Mouse (Mus musculus): Measurements from ENCODE around the gene Rnf183.
A peak's percentile ranks its signal among the peaks of the same experiment; 100 is the strongest.
"Not testable (repeated sequence)": the region's sequence is repeated elsewhere in the genome, so short reads cannot be mapped to it uniquely, and the experiment has no call there.

The Rnf183 gene

DNA sequence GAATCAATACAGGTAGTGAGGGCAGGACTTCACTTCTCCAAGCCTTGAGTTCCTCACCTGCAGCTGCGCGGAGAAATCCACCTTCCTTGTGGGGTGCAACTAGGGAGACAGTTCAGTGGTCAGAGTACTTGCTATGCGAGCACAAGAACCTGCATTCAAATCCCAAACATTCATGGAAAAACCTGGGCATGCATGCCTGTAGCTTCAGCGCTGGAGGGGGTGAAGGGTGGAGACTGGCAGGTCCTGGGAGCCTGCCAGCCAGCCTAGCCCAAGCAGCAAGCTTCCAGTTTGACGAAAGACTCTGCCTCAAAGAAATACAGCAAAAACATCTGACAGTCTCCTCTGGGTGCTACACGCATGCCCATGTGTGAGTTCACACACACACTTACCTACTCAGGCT lies at the start of gene Rnf183:
Gene Rnf183 (minus strand): TSS at position 172 of the 400 bp plus-strand sequence.
- DNase-seq (ENCODE audit: low spot score in 2 of 2), result no peak

DNA sequence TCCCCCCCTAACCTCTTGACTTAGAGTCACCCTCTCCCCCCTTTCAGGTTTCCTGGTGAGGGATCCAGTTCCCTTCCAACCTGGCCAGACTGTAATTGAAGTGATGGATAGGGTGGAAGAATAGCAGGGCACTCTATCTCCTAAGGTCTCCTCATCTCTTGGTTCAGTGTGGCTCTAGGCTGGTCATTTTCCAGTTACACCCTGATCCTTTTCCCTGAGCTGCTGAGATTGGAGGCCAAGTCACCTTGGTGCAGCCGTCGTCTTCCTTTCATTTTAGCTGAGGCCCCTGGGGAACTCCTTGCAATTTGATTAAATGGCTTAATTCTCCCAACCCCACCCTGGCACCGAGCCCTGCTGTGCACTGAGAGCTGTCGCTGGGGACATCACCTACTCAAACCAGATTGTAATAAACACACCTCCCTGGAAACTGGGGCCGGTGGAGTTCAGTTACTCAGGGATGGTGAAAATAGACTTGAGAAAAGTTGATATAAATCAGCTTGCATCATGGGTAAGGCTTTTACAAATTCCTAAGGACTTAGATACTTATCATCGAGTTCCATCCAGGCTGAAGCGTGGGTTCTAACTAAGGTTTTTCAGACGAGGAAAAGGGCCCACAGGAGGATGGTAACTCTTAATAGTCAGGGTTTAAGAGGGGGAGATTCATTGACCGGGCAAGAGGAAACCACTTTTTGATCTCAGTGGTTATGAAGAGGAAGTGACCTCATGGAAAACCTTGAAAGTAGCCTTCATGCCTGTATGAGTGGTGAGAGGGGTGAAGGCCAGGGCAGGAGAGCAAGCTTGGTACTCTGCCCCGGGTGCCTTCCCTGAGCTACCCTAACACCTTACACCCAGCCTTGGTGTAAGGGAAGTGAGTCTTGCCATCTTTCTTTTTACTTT lies 45.9 kb upstream of the Rnf183 start:
- DNase-seq (ENCODE audit: low spot score in 2 of 2), result no peak

DNA sequence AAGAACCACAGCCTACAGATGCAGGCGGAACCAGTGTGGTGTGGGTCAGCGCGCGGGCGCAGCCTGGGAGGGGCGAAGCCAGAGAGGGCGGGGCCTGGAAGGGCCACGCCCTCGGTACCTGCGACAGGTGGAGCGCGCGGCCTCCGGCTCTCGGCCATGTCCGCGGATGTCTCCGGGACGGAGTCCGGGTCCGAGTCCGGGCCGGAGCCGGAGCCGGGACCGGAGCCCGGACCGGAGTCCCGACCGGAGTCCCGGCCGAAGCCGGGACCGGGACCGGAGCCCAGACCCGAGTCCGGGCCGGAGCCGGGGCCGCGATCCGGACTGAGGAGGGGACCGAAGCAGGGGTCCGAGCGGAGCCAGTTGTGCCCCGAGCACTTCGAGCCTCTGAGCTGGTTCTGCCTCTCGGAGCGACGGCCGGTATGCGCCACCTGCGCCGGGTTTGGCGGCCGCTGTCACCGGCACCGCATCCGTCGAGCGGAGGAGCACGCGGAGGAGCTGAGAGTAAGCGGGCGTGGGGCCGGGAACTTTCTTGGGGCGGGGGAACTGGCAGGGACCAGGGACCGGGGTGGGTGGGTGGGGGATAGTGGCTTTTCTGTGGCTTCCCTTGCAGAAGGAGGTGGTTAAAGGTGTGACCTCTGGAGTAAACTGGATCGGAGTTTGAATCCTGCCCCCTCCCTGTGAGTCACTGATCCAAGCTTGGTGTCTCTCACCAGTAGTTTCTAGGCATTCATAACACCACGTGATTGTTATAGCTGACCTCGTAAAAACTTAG lies 45.1 kb upstream of the Rnf183 start, which contains the start of gene Bspry:
Gene Bspry (plus strand): TSS at position 117 of the 772 bp plus-strand sequence.
- DNase-seq (ENCODE audit: low spot score in 2 of 2), result peak in 1 of 2 experiments; percentile 35

DNA sequence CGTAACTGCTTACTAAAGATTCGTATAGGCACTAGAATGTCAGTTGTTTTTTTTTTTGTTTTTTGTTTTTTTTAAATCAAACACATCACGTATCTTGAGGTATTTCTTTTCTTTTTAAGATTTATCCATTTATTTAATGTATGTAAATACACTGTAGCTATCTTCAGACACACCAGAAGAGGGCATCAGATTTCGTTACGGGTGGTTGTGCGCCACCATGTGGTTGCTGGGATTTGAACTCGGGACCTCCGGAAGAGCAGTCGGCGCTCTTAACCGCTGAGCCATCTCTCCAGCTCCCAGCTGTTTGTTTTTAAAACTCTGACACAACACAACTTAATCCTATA lies 44.5 kb upstream of the Rnf183 start:
- not testable (repeated sequence) for DNase-seq (ENCODE audit: low spot score in 2 of 2)

DNA sequence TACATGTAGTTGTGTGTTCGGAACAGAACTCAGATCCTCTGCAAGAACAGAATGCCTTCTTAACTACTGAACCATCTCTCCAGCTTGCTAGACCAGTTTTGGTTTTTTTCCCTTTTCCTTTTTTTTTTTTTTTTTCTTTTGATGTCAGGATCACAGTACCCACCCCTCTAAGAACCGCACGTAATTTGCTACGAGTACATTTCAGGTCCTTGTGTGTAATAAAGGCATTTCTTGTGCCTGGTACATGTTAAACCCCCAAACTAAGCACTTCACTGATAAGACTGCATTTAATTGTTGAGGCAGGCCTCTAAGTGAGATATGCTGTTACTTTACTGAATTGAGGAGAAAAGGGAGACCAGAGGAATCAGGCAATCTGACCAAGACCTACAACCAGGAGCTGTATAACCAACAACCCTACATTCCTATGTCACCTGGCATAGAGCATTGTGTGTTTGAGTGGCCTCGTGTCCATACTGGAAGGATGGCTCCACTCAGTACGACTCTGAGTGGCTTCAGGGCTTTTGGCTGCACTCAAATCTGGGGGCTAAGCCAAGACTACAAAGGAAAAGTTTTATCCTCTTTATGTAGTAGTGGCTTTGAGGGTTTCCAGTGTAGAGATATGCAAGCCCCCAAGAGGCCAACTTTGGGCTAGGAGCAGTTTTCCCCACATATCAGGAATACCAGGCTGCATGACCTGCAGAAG lies 42.6 kb upstream of the Rnf183 start:
- no peak for DNase-seq (ENCODE audit: low spot score in 2 of 2)

DNA sequence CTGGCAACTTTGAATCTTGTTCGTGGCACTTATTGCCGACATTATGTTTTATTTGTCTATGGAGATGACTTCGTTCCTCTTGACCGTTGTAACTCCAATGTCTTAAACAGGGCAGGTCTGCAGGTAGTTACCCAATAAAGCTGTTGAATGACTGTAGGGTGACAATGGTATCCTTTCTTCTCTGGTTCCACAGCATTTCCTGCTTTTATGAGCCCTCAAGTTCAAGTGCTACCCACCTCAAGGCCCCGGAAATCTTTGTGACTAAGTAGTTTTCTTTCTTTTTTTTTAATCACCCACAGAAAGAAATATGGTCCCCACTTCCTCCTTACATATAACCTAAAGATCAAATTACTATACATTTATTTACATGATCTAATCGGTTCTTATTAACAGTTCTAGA lies 40.7 kb upstream of the Rnf183 start:
- DNase-seq (ENCODE audit: low spot score in 2 of 2), result no peak

DNA sequence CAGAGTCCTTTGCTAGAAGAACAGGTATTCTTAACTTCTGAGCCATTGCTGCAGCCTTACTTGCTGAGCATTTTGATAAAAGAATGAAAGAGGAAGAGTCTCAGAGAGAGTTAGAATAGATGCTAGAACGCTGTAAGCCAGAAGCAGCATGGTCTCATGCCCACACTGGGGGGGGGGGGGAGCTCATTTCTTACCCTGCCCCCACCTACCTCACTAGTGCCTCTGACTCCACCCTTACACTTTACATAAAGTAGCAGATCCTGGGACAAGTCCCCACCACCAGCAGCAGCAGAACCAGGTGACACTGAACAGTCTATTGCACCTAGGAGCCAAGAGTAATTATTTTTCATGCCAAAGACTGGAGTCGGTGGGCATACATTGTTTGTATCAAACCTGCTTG lies 40.1 kb upstream of the Rnf183 start:
- DNase-seq (ENCODE audit: low spot score in 2 of 2), result no peak

DNA sequence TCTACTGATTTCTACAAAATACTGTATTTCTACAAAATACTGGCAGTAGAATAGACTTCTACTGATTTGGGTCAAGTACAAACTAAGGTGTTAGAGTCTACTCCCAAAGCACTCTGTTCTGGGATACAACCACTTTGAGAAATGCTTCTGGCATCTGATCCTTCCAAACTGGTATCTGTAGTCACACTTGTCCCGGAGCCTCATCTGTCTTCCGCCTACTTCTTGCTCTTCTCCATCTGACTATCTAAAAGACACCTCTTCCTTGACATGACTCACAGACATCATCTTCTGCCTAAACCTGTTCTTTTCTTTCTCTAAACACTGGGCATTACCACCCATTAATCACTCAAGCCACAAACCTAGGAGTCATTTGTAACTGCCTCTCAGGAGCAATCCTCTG lies 37.0 kb upstream of the Rnf183 start:
- DNase-seq (ENCODE audit: low spot score in 2 of 2), result no peak

DNA sequence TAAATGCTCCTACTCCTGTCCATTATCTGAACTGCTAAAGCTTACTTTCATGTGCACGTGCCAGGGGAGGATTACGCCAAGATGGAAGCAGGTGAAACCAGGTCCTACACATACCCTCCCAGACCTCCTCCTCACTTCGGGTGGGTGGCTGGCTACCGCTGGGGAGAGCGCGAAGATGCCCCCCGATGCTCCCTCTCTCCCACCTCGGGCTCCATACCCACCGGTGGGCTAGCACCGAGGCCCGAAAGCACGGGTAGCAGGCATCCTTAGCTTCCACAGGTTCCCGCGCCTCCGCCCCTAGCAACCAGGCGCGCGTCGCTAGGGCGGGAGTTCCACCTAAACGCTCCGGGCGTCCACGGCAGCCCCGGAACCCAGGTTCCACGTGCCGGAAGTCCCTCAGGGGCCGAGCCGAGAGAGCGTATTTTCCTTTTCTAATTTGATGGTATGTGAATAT lies 35.6 kb upstream of the Rnf183 start, which contains the start of gene Wdr31:
Gene Wdr31 (minus strand): TSS at position 299 of the 454 bp plus-strand sequence.
- DNase-seq (ENCODE audit: low spot score in 2 of 2), result peak; percentile 69 to 79

DNA sequence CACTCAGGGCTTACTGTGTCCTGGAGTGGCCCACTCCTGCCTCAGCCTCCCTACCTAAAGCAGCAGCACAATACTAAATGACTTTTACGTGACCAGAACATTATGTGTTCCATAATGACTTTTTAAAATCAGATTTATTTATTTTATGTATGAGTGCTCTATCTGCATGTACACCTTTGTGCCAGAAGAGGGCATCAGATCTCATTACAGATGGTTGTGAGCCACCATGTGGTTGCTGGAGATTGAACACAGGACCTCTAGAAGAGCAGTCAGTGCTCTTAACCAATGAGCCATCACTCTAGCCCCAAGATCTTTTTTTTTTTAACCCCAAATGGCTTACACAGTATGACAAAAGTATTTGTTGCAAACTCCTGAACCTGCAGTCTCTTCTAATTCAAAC lies 33.1 kb upstream of the Rnf183 start:
- no peak for DNase-seq (ENCODE audit: low spot score in 2 of 2)

DNA sequence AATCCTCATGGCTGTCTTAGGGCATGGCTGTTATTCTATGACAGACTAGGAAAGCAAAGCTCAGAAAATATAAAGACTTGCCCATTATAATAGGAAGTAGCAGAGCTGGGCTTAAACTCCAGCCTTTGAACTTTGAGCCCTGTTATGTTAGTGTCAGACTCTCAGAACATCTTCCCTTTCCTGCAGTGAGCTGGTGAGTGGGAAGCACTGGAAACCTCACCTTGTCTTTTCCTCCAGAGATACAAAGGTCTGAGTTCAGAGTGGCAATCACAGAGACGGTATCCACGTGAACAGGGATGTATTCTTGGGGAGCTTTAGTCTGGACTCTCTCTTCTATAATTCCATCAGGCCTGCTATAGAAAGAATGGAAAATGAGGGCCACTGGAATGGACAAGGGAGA lies 28.1 kb upstream of the Rnf183 start:
- DNase-seq (ENCODE audit: low spot score in 2 of 2), result no peak

DNA sequence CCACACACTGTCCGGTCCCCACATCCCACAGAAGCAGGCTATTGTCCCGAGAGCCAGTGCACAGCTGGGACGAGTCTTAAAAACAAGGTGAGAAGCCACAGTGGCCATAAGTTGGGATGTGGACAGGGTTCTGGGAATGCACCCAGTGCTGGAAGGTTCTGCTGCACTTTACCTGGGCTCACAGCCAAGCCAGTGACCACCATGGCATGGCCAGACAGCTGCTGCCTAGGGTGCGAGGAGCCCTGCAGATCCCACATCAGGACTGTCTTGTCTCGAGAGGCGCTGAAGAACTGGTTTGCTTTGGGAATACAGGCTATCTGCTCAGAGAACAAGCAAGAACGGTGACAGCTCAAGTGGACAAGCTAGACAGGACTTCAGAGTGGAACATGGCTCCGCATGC lies 25.3 kb upstream of the Rnf183 start:
- DNase-seq (ENCODE audit: low spot score in 2 of 2), result no peak

DNA sequence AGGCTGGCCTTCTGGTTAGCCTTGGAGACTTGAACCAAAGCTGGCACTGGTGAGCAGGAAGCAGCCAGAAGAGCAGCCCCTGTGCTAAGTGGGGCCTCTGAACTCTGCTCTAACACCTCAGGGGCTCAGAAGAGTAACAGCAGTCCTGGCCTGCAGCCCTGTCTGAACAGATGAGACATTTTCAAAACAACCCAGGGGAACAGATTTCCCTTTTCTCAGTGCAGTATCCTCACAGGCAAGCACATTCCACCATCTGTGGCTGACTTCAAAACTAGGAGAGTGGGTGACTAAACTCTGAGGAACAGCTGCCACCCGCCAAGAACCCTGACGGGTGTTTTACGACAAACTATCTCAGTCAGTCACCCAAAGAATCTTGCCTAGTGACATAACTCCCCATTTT lies 24.0 kb upstream of the Rnf183 start:
- no peak for DNase-seq (ENCODE audit: low spot score in 2 of 2)

DNA sequence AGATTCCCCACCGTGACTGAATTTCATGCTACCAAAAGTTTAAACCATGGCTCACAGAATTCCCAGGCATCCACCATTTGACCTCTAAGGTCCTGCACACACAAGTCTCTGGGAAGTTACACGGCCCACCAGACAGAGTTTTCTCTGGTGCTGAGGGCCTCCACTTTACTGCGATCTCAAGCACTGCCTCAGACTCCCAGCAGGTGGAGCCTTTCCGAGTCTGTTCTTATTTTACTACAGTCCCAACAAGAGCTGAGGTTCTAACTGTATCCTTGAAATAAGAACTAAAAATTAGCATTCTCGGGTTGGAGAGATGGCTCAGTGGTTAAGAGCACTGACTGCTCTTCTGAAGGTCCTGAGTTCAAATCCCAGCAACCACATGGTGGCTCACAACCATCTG lies 19.9 kb upstream of the Rnf183 start:
- peak in 1 of 2 experiments; percentile 31 for DNase-seq (ENCODE audit: low spot score in 2 of 2)

DNA sequence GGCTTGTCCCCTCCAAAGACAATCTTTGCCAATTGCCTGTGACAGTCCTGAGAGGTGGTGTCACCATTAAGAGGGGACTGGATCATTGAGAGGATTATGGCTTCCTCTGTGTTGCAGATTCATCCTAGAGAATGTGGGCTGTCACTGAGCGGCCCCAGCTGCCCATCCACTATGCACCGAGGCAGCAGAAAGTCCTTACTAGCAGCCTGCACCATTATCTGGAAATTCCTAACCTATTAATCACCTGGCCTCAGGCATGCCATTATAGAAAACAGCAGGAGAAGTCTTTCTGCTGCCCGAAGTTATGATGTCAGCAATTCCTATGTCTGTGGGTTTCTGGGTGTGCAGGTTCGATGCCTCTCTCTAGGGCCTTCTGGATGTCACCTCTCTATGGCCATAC lies 5.9 kb upstream of the Rnf183 start:
- no peak for DNase-seq (ENCODE audit: low spot score in 2 of 2)

DNA sequence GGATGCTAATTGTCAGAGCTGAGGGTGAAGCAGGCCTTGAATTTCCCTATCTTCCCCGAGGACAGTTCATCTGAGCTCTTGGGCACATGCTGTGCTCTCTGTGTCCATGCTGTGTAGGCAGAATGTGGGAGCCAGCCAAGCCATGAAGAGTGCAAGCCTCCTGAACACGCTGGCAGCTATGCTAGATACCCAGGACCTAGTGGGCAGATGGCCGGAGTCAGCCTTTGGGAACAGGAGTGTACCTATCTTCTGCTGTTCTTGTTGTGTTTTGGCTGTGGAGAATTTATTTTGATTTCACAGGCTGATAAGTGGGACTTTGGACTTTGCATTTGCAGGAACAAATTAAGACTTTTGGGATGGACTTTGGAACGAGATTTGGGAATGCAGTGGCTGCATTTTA lies 5.5 kb upstream of the Rnf183 start:
- no peak for DNase-seq (ENCODE audit: low spot score in 2 of 2)

DNA sequence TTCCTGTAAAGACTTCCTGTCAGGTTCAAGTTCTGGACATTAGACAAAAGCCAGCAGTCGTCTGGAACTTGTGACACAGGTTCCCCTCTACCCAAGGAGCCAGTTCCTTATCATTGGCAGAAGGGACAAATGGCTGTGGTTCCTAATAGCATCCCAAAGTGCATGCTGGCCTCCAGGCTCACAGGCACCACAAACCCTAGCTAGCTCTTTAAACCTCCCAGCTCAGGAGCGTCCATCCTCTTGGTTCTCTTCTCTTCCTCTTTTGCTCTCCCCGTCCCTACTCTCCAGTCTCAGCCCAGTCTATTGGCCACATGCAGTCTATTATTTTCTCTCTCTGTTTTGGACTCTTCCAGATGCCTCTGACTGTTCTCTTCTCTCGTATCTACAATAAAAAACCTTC lies 4.7 kb upstream of the Rnf183 start:
- DNase-seq (ENCODE audit: low spot score in 2 of 2), result no peak

DNA sequence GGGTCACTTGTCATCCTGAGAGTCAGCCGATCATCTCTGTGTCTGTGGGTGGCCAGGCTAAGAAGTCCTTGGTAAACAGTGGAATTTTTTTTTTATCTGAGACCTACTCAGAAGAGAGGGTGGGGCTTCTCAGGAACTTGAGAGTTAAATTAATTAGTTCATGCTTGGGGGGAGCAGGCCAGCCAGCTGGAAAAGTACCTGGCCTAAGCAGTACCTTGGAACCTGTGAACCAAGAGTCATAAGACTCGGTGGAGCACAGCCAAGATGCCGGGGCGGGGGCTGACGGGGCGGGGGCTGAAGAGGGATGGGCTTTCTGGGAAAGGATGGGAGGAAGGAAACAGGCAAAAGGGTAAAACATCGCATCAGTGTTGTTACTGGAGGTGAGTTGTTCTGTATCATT lies 2.8 kb upstream of the Rnf183 start:
- no peak for DNase-seq (ENCODE audit: low spot score in 2 of 2)

DNA sequence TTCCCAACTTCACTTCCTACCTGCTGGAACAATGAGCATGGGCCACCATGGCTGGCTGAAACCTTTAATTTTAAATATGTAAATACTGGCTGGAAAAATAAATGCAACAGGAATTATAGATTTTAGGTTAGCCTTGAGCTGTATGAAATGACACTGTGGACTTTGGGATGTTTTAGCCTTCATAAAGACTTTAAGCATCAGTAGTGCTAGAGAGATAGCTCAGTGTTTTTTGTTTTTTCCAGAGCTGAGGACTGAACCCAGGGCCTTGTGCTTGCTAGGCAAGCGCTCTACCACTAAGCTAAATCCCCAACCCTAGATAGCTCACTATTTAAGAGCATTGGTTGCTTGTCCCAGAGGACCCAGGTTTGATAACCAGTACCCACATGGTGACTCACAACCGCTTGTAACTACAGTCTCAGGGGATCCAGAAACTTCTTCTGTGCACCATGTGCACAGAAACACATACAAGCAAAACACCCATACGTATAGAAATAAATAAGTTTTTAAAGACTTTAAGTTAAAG lies 2.3 kb upstream of the Rnf183 start:
- DNase-seq (ENCODE audit: low spot score in 2 of 2), result no peak

DNA sequence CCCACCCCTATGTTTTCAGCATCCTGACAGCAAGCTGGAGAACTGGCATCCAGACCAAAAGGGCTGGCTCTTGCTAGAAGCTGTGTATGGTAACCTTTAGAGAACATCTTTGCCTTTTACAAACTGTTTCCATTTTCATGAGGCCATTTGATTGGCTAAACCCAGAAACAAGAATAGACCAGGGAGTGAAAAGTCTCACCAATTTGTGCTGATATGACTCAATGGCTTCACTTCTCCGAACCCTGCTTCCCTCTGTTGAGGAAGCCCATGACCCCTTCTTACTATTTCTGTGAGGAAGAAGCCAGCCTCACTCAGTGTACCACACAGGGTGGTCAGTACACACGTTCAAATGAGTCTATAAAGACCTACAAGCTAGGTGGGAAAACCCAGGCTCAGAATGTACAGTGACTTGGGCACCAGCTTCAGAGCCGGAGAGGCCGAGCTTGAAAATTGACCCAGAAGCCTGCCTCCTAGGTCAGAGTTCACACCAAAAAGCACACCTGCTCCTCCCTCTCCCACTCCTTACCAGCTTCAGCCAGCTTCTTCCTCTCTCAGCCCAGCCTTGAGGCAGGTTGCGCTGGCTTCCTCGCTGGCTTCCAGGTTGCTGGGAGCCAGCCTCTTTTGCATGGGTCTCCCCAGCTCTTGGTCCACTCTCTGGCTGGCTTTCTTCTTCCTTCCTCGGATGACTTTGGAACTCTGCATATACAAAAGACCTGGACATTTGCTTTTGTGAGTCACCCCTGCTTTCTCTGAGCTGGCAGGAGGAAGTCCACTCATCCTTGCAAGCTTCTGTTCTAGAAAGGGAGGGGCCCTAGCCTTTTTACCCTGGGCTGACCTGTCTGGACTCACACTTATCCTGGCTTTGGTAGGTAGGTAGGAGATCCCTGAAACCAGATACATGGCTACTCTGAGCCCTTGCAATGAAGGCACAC lies 847 bp downstream of the Rnf183 start:
- no peak for DNase-seq (ENCODE audit: low spot score in 2 of 2)

DNA sequence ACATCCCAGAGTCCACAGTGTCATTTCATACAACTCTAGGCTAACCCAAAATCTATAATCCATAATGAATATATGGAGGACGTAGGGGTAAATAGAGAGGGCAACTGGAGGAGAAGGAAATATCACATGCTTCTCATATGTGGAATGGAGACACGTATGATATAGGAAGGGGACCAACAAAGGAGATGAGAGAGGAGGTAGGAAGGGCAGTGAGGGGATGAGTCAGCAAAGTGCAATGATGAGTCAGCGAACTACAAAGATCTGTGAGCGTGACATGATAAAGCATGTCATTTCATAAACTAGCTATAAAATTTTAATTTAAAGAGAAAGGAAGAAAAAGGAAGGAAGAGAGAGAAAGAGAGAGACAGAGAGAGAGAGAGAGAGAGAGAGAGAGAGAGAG lies 3.5 kb downstream of the Rnf183 start:
- no peak for DNase-seq (ENCODE audit: low spot score in 2 of 2)

Data from spleen, postnatal 14 days (tissue).